Mouse (Mus musculus): Measurements from ENCODE around the gene Cox19. TPM values are rescaled to one million over a fixed set of nuclear protein-coding genes. Genes with fewer than 3 reads are reported as not detected.

Cox19 gene
- polyA plus RNA-seq, 1 experiment from 2014 or later: 123 TPM

DNA sequence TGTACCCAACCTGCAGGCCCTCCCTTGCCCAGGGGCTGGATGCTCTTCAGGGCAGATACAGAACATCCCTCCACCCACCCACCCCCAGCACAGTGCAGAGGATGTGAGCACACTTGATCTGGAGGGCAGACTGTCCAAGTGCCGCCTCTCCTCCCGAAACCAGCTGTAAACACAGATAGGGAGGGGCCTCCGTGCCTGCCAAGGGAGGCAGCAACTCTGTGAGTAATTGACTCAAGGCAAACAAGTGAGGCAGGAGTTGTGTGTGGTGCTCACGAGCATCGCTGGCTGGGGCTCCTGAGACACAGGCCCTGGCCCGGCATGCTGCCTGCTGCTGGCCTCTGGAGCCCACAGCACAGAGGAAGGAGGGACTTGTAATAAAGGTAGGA lies 38.5 kb upstream of the Cox19 start:
- 66% methylated on average over 6 of the region's 6 CpGs for WGBS
- Histone ChIP-seq H3K27ac (replicated peaks) (peak overlapping the region; percentile 65), H3K4me3 (no peak overlapping the region)

DNA sequence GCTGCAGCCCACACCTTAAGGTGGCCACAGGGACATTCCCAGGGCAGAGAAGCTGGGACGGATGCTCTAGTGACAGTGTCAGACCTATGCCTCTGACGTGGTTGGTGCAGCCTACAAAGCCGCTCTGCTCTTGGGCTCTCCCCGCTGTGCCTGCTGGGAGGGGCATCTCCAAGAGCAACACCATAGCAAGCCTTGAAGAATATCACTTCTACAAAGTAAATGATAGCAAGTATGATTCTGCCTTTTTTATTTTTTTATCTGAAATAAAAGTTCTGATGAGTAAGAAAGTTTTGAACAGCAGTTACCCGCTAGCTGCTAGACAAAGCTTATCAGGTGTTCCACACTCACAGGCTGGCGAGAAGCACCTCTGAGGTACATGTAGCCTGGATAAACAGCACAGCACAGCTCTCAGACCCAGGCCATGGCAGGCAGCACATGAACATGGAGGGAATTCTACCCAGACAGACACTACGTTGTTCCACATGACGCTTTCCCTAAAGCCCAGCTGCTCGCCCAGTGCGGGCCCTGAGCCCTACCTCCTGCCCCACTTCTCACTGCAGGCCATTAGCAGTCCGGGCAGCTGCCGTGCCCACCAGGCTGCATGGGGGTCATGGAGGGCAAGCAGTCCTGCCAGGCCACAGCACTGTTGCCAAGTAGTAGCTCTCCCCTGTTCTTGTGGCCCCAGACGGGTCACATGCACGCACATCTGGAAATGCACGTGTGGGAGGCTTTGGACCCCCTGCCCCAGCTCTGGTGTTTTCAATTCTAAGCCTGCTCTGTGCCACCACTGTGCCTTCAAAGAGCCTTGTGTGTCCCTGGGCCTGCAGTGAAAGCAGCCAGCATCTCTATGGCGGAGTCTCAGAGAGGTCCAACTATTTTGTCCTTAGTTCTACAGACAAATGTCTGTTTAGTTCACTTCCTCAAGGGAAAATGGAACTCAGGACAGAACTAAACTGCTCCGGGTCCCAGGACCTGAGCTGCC lies 37.8 kb upstream of the Cox19 start:
- H3K9me3 ChIP-seq (replicated peaks): no peaks in the 10 kb centered on the region
- DNase-seq (ENCODE audit: low spot score): no peak
- no peaks in the 10 kb centered on the region for H3K27me3 ChIP-seq (ENCODE audit: low read depth, poor library complexity, severe bottlenecking)
- peak overlapping the region; percentile 65 for H3K27ac ChIP-seq (replicated peaks)
- 83% methylated on average over 17 of the region's 17 CpGs for WGBS
- H3K4me1 ChIP-seq: peaks cover 32% of the 10 kb centered on the region
- 0 out of 2 replicates have a peak overlapping the region, but pooled peaks have one; percentile 2 for H3K4me3 ChIP-seq
- peaks cover 4% of the 10 kb centered on the region; the same call in 1 of the 2 replicates for H3K36me3 ChIP-seq

More for the DNA sequence above, 38.5 kb upstream of the Cox19 start:
- DNase-seq (ENCODE audit: low spot score): no peak
- Histone ChIP-seq H3K4me1 (peaks cover 31% of the 10 kb centered on the region), H3K36me3 (peaks cover 4% of the 10 kb centered on the region; the same call in 1 of the 2 replicates), H3K9me3 (replicated peaks) (no peaks in the 10 kb centered on the region), H3K27me3 (ENCODE audit: low read depth, poor library complexity, severe bottlenecking) (no peaks in the 10 kb centered on the region)

DNA sequence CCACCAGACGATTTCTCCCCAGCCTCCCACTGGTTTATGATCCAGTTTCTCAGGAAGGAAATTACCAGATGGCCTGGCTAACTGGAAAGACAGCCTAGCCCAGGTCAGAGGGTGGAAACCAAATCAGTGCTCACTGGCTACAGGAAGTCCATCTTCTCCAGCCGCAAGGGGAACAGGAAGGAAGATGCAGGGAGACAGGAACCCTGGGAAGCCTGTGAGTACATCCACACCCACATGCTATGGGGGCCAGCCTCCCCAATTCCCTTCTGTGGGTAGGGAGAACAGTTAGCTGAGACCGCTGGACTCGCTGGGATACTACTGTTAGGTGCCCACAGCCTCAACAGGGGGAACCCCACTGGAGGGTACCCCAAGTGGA lies 37.0 kb upstream of the Cox19 start:
- H3K4me1 ChIP-seq: peaks cover 35% of the 10 kb centered on the region
- peak overlapping the region; percentile 59; the same call in 1 of the 2 replicates for H3K27ac ChIP-seq (replicated peaks)
- peaks cover 4% of the 10 kb centered on the region; the same call in 1 of the 2 replicates for H3K36me3 ChIP-seq
- H3K9me3 ChIP-seq (replicated peaks): no peaks in the 10 kb centered on the region
- no peak for DNase-seq (ENCODE audit: low spot score)
- WGBS: 89% methylated on average over 4 of the region's 4 CpGs
- no peaks in the 10 kb centered on the region for H3K27me3 ChIP-seq (ENCODE audit: low read depth, poor library complexity, severe bottlenecking)
- no peak overlapping the region for H3K4me3 ChIP-seq

GRCm38 (mm10) chr5:139387329-139388194 lies 36.3 kb upstream of the Cox19 start:
- DNase-seq (ENCODE audit: low spot score): no peak
- Histone ChIP-seq H3K27ac (replicated peaks) (peak overlapping the region; percentile 38; the same call in 1 of the 2 replicates), H3K9me3 (replicated peaks) (no peaks in the 10 kb centered on the region), H3K4me1 (peaks cover 41% of the 10 kb centered on the region), H3K4me3 (no peak overlapping the region), H3K36me3 (0 out of 2 replicates have a peak, but pooled peaks cover 1% of the 10 kb centered on the region), H3K27me3 (ENCODE audit: low read depth, poor library complexity, severe bottlenecking) (no peaks in the 10 kb centered on the region)
- WGBS: 89% methylated on average over 10 of the region's 10 CpGs

GRCm38 (mm10) chr5:139386047-139386446 lies 34.8 kb upstream of the Cox19 start:
- Histone ChIP-seq H3K27me3 (ENCODE audit: low read depth, poor library complexity, severe bottlenecking) (0 out of 2 replicates have a peak, but pooled peaks cover 5% of the 10 kb centered on the region), H3K27ac (replicated peaks) (0 out of 2 replicates have a peak overlapping the region, but pooled peaks have one; percentile 6), H3K4me3 (no peak overlapping the region), H3K36me3 (no peaks in the 10 kb centered on the region), H3K9me3 (replicated peaks) (no peaks in the 10 kb centered on the region), H3K4me1 (peaks cover 49% of the 10 kb centered on the region)
- 91% methylated on average over 5 of the region's 5 CpGs for WGBS
- DNase-seq (ENCODE audit: low spot score): no peak

GRCm38 (mm10) chr5:139384531-139384930 lies 33.3 kb upstream of the Cox19 start:
- 81% methylated on average over 10 of the region's 10 CpGs for WGBS
- DNase-seq (ENCODE audit: low spot score): no peak
- 0 out of 2 replicates have a peak overlapping the region, but pooled peaks have one; percentile 39 for H3K27ac ChIP-seq (replicated peaks)
- no peak overlapping the region for H3K4me3 ChIP-seq
- H3K36me3 ChIP-seq: no peaks in the 10 kb centered on the region
- peaks cover 58% of the 10 kb centered on the region for H3K4me1 ChIP-seq
- 0 out of 2 replicates have a peak, but pooled peaks cover 5% of the 10 kb centered on the region for H3K27me3 ChIP-seq (ENCODE audit: low read depth, poor library complexity, severe bottlenecking)
- no peaks in the 10 kb centered on the region for H3K9me3 ChIP-seq (replicated peaks)

- peaks cover 58% of the 10 kb centered on the region for H3K4me1 ChIP-seq
- H3K27me3 ChIP-seq (ENCODE audit: low read depth, poor library complexity, severe bottlenecking): 0 out of 2 replicates have a peak, but pooled peaks cover 5% of the 10 kb centered on the region
- DNase-seq (ENCODE audit: low spot score): no peak
- H3K36me3 ChIP-seq: no peaks in the 10 kb centered on the region
- 81% methylated on average over 9 of the region's 9 CpGs for WGBS
- no peak overlapping the region for H3K4me3 ChIP-seq
- H3K9me3 ChIP-seq (replicated peaks): no peaks in the 10 kb centered on the region
- peak overlapping the region; percentile 70 for H3K27ac ChIP-seq (replicated peaks)
Observed at GRCm38 (mm10) chr5:139383234-139383633, 32.0 kb upstream of the Cox19 start.

DNA sequence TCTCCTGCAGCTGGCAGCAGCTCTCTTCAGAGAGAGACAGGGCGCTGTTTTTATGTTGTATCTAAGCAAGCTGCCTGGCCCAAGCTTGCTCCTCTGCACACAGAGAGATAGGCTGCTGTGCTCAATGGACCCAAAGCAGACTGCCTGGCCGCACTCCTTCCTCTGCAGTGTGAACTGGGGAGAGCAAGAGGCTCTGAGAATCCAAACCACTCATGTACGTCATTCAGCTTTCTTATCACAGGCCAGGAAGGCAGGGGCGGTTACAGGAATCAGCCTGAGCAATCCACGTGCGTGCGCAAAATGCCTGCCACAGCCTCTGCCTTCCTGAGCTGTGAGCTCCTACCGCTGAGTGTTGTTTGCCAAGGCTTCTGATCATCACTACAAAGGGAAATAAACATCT lies 31.5 kb upstream of the Cox19 start:
- DNase-seq (ENCODE audit: low spot score): no peak
- no peaks in the 10 kb centered on the region for H3K9me3 ChIP-seq (replicated peaks)
- 73% methylated on average over 8 of the region's 8 CpGs for WGBS
- H3K27me3 ChIP-seq (ENCODE audit: low read depth, poor library complexity, severe bottlenecking): 0 out of 2 replicates have a peak, but pooled peaks cover 5% of the 10 kb centered on the region
- H3K4me1 ChIP-seq: peaks cover 58% of the 10 kb centered on the region
- no peaks in the 10 kb centered on the region for H3K36me3 ChIP-seq
- no peak overlapping the region for H3K4me3 ChIP-seq
- peak overlapping the region; percentile 70 for H3K27ac ChIP-seq (replicated peaks)

DNA sequence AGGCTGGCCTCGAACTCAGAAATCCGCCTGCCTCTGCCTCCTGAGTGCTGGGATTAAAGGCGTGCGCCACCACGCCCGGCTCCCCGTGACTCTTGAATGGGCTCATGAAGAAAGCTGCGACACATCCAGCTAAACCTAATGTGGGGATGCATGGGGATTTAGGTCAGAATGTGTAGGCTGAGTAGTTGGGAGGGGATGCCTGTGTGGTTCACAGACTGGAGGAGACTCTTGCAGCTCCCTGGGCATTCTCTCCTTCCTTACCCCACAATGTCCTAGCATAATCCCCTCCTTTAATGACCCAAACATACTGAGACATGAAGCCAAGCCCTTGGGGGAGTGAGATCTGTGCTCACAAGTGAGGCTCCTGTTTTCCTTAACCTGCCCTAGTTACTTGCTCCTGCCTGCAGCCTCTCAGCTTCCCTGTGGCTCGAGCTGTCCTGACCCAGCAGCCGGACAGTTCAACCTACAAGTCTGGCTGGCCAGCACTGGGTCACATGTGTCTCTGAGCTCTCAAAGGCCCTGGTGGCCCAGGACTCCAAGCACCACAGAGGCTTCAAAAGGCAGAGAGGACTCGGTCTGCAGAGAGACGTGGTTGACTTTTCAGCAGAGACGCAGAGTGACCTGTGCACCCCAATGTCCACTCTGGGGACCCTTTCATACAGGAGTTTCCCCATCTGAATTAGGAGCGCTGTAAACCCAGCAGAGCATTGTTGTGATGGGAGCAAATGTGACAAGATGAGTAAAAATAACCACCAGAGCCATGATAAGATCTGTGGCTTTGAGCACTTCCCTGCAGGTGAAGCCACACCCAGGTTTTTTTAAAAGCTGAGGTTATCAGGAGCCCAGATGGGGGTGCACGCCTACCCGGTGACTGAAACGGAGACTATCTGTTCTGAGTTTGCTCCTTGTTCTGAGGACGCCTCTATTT lies 30.6 kb upstream of the Cox19 start:
- peaks cover 64% of the 10 kb centered on the region for H3K4me1 ChIP-seq
- 0 out of 2 replicates have a peak, but pooled peaks cover 5% of the 10 kb centered on the region for H3K27me3 ChIP-seq (ENCODE audit: low read depth, poor library complexity, severe bottlenecking)
- H3K9me3 ChIP-seq (replicated peaks): no peaks in the 10 kb centered on the region
- no peaks in the 10 kb centered on the region for H3K36me3 ChIP-seq
- H3K4me3 ChIP-seq: no peak overlapping the region
- peak overlapping the region; percentile 30 for H3K27ac ChIP-seq (replicated peaks)
- DNase-seq (ENCODE audit: low spot score): no peak
- WGBS: 84% methylated on average over 18 of the region's 18 CpGs

DNA sequence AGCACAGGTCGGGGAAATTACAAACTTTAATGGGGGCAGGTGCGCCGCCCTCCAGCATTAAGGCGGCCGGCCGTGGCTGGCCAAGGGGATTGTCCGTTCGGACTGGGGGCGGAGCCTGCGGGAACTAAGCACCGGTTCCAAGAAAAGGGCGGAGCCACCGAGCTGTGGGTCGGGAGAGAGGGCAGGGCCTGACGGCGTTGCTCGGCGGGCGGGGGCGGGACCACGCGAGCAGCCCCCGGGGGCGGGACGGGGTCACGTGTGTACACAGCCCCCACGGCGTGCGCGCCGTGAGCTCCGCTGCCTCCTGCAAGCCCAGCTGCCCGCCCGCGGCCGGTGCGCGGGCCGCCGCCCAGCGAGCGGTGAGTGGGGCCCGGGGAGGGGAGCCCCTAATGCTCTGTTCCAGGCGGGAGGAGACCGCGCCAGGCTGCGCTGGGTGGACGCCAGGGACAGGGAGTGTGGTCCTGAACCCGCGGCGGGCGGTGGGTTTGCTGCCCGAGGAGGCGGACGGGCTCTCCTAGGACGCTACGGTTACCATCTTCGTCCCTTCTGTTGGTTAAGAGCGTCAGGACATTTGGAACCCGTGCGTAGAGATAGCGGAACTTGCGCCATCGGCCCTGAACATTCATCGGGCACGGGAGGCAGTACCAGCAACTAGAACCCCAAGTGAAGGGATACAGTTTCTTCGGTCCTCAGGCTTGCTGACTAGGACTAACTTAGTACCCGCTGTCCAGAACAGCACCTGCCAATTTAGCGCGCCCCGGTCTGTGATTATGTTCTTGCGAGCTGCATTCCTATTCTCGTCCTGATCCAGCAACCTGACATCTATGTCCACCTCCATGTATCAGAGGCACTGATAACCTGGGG lies 29.4 kb upstream of the Cox19 start:
- H3K36me3 ChIP-seq: no peaks in the 10 kb centered on the region
- H3K4me1 ChIP-seq: peaks cover 61% of the 10 kb centered on the region
- WGBS: 2% methylated on average over 73 of the region's 73 CpGs
- H3K4me3 ChIP-seq: peak overlapping the region; percentile 79
- peak overlapping the region; percentile 85 for H3K27ac ChIP-seq (replicated peaks)
- peak; percentile 87 for DNase-seq (ENCODE audit: low spot score)
- 0 out of 2 replicates have a peak, but pooled peaks cover 5% of the 10 kb centered on the region for H3K27me3 ChIP-seq (ENCODE audit: low read depth, poor library complexity, severe bottlenecking)
- H3K9me3 ChIP-seq (replicated peaks): no peaks in the 10 kb centered on the region
